Mouse (Mus musculus): ENCODE data around the gene 6030445D17Rik.

6030445D17Rik gene

DNA sequence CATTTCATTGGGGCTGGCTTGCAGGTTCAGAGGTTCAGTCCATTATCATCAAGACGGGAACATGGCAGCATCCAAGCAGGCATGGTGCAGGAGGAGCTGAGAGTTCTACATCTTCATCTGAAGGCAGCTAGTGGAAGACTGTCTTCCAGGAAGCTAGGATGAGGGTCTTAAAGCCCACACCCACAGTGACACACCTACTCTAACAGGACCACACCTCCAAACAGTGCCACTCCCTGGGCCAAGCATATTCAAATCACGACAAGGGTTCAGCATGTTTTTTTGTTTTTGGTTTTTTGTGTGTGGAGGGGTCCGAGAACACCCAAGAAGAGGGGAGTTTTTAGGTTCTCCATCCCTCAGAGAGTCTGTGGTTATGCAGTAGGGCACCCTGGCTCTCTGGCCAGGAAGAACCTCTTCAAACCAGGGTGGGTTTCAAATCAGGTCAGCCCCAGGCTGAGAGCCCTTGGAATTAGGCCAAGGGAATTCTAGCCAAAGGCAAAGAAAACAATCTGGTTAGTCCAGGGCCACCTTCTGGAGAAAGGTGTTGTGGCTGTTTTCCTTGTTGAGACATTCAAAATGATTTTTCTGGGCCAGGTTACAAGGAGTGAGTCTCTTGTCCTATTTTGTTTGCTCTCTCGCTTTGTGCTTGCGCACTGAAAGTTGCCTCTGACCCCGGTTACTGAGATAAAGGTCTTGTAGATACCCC is 5.4 kb upstream of the 6030445D17Rik start:
- no peak for ATAC-seq (ENCODE audit: insufficient number of reproducible peaks, low FRiP score, low TSS enrichment)

DNA sequence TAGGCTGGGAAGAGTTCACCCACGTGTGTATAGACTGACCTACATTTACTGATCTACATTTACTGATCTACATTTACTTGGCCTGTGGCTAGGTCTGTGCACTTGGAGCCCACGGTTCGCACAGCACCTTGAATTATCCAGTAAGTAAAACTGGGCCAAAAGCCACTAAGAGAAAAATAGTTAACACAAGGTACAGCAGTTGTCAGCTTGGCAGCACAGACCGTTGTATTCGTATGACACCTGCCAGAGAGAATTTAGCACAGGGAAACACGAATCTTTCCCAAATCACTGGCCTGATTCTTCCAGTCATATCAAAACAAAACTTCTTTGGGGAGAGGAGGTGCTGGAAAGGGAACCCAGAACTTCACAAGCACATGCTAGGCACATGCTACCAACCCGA is 3.8 kb upstream of the 6030445D17Rik start:
- ATAC-seq (ENCODE audit: insufficient number of reproducible peaks, low FRiP score, low TSS enrichment) = no peak

DNA sequence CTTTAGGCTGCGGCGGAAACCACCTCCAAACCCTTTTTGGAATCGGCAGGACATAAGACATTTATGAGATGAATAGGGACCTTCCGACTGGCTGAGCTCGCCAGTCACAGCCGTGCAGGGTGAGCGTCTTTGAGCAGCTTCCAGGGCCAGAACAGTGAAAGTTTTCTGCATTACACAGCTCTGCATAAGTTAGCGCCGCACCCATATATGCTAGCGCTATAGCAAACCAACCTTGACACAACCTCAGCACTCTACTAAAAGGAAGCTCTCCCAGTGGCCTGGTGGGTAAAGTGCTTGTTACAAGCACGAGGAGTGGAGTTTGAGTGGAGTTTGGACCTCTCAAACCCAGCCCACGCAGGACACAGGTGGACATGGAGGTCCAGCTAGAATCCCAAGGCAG is 2.8 kb upstream of the 6030445D17Rik start:
- ATAC-seq (ENCODE audit: insufficient number of reproducible peaks, low FRiP score, low TSS enrichment) = no peak

DNA sequence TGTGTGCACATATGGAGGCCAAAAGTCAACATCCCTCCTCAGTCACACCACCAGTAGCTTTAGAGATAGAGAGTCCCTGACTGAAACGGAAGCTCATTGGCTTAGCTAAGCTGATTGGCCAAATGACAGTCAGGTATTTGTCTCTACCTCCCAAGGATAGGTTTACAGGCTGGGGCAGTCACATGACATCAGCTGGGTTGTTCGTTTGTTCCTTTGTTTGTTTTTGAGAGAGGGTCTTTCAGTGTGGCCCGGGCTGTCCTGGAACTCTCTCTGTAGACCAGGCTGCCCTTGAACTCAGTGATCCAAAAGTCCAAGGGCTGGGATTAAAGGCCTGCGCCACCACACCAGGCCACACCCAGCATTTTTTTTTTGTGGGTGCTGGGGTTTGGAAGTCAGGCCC is 844 bp upstream of the 6030445D17Rik start:
- no peak for ATAC-seq (ENCODE audit: insufficient number of reproducible peaks, low FRiP score, low TSS enrichment)

GRCm38 (mm10) chr4:136461761-136462085 is 327 bp upstream of the 6030445D17Rik start:
- no peak for ATAC-seq (ENCODE audit: insufficient number of reproducible peaks, low FRiP score, low TSS enrichment)

- peak; percentile 29; the same call in 1 of the 2 replicates for ATAC-seq (ENCODE audit: insufficient number of reproducible peaks, low FRiP score, low TSS enrichment)
Measured at GRCm38 (mm10) chr4:136462839-136463178, 759 bp downstream of the 6030445D17Rik start.

- ATAC-seq (ENCODE audit: insufficient number of reproducible peaks, low FRiP score, low TSS enrichment) = no peak
Measured at GRCm38 (mm10) chr4:136463436-136463835, 1.4 kb downstream of the 6030445D17Rik start.

GRCm38 (mm10) chr4:136466226-136466625 is 4.2 kb downstream of the 6030445D17Rik start:
- ATAC-seq (ENCODE audit: insufficient number of reproducible peaks, low FRiP score, low TSS enrichment) = no peak

DNA sequence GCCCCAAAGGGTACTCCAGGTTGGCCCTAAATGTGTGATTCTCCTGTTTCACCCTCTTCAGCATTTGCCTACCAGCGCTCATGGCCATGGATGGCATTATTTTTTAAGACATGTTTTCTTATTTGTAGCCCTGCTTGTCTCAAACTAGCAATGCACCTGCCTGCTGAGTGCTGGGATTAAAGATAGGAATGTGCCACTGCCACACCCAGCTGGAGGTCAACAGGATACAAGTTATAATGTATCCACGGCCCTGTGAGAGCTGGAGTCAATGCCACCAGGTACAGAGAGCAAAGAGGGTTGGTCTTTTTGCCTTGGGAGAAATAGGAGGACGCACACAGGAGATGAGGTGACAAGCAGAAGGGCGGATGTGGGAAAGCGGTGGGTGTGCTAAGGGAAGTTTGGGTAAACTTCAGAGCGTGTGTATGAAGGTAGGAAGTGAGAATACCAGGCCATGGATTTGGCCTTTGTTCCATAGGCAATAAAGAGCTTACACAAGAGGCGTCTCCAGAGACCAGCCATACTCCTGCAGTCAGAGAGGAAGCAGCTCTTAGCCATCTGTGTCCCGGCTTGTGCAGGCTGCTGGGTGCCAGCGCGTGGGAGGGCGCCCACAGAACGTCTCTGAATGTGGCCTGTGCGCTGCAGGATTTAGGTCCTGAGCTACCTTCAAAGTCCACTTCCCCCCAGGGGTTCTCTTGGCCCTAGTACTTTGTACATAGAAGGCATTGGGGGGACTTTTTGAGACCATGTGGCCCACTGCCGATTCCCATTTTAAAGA is 6.7 kb downstream of the 6030445D17Rik start:
- 0 out of 2 replicates have a peak, but pooled peaks have one; percentile 38 for ATAC-seq (ENCODE audit: insufficient number of reproducible peaks, low FRiP score, low TSS enrichment)

GRCm38 (mm10) chr4:136469371-136469903 is 7.4 kb downstream of the 6030445D17Rik start, which contains the start of gene Luzp1:
Gene Luzp1 (plus strand): TSS chr4:136469761.
- peak; percentile 87 for ATAC-seq (ENCODE audit: insufficient number of reproducible peaks, low FRiP score, low TSS enrichment)

- ATAC-seq (ENCODE audit: insufficient number of reproducible peaks, low FRiP score, low TSS enrichment) = no peak
Measured at GRCm38 (mm10) chr4:136469941-136470346, 7.9 kb downstream of the 6030445D17Rik start.

DNA sequence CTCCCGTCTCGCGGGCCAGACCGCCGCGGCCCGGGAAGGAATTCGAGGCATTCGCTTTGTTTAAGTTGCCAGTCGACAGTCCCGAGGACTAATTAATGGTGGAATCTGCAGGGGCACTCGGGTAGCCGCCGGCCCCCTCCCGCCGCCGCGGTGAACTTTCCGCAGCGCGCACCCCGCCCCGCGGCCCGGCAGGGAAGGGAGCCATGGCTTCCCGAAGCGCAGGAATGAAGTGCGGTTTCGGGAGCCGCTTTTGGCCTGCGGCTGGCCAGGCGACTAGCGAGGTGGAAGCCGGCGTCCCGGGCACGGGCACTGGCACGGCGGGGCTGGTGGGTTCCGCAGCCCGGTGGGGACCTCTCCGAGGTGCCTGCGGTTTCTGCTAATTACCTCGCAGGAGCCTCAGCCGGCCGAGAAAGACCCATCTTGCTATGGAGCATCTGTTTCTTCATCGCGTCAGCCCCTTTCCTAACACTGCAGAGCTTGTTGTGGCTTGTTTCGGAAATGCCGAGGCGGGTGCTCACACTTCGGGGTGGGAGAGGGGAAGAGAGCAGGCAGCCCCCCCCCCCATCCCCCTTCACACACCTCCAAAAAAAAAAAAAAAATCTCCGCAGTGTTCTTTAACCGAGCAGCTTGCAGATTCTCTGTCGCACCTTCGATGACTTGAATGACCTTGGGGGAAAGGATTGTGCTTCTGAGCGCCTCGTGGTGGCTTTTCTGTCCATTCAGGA is 8.5 kb downstream of the 6030445D17Rik start:
- ATAC-seq (ENCODE audit: insufficient number of reproducible peaks, low FRiP score, low TSS enrichment) = 0 out of 2 replicates have a peak, but pooled peaks have one; percentile 9

DNA sequence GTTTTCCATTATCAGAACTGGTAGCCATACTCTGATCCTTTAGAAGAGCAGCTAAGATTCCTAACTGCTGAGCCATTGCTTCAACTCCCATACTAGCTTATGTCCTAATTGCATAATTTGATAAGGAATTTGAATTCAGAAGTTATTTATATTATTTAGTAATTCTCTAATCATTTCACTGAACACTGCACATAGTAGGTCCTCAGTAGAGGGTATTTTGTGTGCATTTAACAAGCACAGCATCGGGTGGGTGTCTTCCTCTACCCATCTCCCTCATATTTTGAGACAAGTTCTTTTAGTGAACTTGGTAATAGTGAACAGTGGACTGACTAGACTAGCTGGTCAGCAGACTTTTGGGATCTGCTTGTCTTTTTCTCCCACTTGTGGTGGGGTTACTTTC is 14.6 kb downstream of the 6030445D17Rik start:
- no peak for ATAC-seq (ENCODE audit: insufficient number of reproducible peaks, low FRiP score, low TSS enrichment)

DNA sequence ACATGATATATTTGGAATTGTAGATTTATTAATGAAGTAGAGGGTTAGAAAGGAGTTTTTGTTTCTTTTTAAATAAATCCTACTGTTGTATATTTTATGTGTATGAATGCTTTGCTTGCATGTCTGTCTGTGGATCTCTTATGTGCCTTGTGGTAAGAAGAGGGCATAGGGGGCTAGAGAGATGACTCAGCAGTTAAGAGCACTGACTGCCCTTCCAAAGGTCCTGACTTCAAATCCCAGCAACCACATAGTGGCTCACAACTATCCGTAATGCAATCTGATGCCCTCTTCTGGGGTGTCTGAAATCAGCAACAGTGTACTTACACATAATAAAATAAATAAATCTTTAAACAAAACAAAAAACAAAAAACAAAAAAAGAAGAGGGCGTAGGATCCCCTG is 24.5 kb downstream of the 6030445D17Rik start:
- ATAC-seq (ENCODE audit: insufficient number of reproducible peaks, low FRiP score, low TSS enrichment) = no peak

DNA sequence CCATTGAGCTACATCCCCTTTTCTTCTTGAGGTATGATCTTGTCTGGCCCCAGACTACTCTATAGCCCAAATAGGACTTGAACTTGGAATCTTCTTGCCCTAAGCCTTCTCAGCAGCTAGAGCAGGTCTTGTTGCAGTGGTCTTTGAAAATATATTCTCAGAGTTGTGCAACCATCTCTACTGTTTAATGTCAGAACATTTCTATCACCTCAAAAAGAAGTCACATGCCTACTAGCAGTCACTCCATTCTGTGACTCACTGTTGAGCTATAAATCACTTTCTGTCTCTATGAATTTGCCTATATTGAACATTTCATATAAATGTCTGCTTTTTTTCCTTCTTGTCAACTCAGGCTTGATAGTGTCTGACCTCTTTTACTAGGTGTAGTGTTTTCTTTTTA is 33.9 kb downstream of the 6030445D17Rik start:
- no peak for ATAC-seq (ENCODE audit: insufficient number of reproducible peaks, low FRiP score, low TSS enrichment)

GRCm38 (mm10) chr4:136505426-136506215 is 43.6 kb downstream of the 6030445D17Rik start:
- no peak for ATAC-seq (ENCODE audit: insufficient number of reproducible peaks, low FRiP score, low TSS enrichment)

DNA sequence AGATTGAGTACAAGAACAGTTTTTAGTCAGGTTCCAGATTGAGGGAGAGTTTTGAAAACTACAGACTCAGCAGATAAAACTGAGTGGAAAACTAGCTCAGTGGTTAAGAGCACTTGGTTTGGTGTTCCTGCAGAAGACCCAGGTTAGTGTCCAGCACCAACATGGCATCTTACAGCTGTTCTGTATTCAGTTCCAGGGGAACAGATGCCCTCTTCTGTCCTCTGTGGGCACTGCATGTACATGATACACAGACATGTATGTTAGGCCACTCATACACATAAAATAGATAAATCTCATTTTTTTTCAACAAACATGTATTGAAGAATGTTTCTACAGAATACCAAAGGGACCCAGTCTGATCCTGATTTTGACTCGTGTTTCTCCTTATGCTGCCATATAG is 47.8 kb downstream of the 6030445D17Rik start:
- no peak for ATAC-seq (ENCODE audit: insufficient number of reproducible peaks, low FRiP score, low TSS enrichment)

DNA sequence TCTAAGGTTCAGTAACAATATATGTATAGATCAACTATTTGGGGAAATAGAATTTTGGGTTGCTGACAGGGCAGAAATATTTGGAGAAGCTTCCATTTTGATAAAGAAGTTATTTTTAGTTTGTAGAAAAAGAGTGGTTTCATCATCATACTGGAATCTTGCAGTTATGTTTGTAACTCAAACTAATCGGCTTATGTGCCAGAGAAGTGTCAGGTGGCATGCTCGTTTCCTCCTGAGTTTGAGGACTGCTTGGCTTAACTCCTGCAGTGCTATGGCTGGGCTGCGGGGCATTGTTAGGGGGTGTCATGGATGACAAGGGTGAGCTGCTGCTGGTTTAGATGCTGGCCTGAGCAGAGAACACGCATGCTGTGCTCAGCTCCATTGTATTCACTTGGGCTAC is 49.7 kb downstream of the 6030445D17Rik start:
- ATAC-seq (ENCODE audit: insufficient number of reproducible peaks, low FRiP score, low TSS enrichment) = no peak

DNA sequence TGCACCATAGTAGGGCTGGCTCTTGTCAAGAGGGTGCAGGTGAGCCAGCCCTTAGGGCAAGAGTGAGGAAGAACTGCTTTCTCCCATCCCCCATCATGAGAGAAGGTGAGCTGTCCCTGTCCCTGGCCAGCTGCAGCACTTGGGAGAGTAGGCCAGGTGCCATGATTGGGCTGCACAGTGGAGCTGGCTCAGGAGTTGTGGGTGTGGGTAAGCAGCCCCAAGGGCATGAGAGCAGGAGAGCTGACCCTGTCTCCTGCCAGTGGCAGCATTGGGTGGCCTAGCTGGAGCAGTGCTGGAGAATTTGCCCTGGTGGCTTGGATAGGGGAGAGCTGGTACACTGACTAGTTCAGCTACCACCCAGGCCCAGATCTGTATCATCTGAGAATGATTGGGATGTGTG is 50.9 kb downstream of the 6030445D17Rik start:
- no peak for ATAC-seq (ENCODE audit: insufficient number of reproducible peaks, low FRiP score, low TSS enrichment)

Data from cerebellum, adult (tissue).